Mouse (Mus musculus): ENCODE results near the gene Dcun1d4.

Gene Dcun1d4

GRCm38 (mm10) chr5:73498559-73498958 lies 17.8 kb downstream of the Dcun1d4 start:
- no peak for DNase-seq (ENCODE audit: low spot score)

- no peak for DNase-seq (ENCODE audit: low spot score)
Measured at GRCm38 (mm10) chr5:73500867-73501440, 20.2 kb downstream of the Dcun1d4 start.

GRCm38 (mm10) chr5:73502422-73502821 lies 21.6 kb downstream of the Dcun1d4 start:
- no peak for DNase-seq (ENCODE audit: low spot score)

- DNase-seq (ENCODE audit: low spot score) = no peak
Measured at GRCm38 (mm10) chr5:73503015-73503757, 22.4 kb downstream of the Dcun1d4 start.

GRCm38 (mm10) chr5:73511074-73511473 lies 30.3 kb downstream of the Dcun1d4 start:
- DNase-seq (ENCODE audit: low spot score) = no peak

- DNase-seq (ENCODE audit: low spot score) = no peak
Measured at GRCm38 (mm10) chr5:73512241-73512640, 31.4 kb downstream of the Dcun1d4 start.

- no peak for DNase-seq (ENCODE audit: low spot score)
Measured at GRCm38 (mm10) chr5:73512661-73513060, 31.9 kb downstream of the Dcun1d4 start.

GRCm38 (mm10) chr5:73514202-73514601 lies 33.4 kb downstream of the Dcun1d4 start:
- DNase-seq (ENCODE audit: low spot score) = no peak

GRCm38 (mm10) chr5:73517299-73517698 lies 36.5 kb downstream of the Dcun1d4 start:
- no peak for DNase-seq (ENCODE audit: low spot score)

GRCm38 (mm10) chr5:73518424-73519211 lies 37.8 kb downstream of the Dcun1d4 start:
- no peak for DNase-seq (ENCODE audit: low spot score)

GRCm38 (mm10) chr5:73520787-73521186 lies 40.0 kb downstream of the Dcun1d4 start:
- DNase-seq (ENCODE audit: low spot score) = no peak

GRCm38 (mm10) chr5:73523227-73523626 lies 42.4 kb downstream of the Dcun1d4 start:
- DNase-seq (ENCODE audit: low spot score) = no peak

GRCm38 (mm10) chr5:73524300-73525000 lies 43.6 kb downstream of the Dcun1d4 start:
- no peak for DNase-seq (ENCODE audit: low spot score)

GRCm38 (mm10) chr5:73532222-73532621 lies 51.4 kb downstream of the Dcun1d4 start:
- DNase-seq (ENCODE audit: low spot score) = no peak

GRCm38 (mm10) chr5:73532879-73533278 lies 52.1 kb downstream of the Dcun1d4 start:
- no peak for DNase-seq (ENCODE audit: low spot score)

- no peak for DNase-seq (ENCODE audit: low spot score)
Measured at GRCm38 (mm10) chr5:73537669-73538068, 56.9 kb downstream of the Dcun1d4 start.

GRCm38 (mm10) chr5:73538586-73539298 lies 57.9 kb downstream of the Dcun1d4 start:
- DNase-seq (ENCODE audit: low spot score) = no peak

- peak; percentile 40 for DNase-seq (ENCODE audit: low spot score)
Measured at GRCm38 (mm10) chr5:73539848-73540510, 59.2 kb downstream of the Dcun1d4 start.

GRCm38 (mm10) chr5:73540511-73540871 lies 59.7 kb downstream of the Dcun1d4 start:
- DNase-seq (ENCODE audit: low spot score) = no peak

- no peak for DNase-seq (ENCODE audit: low spot score)
Measured at GRCm38 (mm10) chr5:73544111-73544753, 63.4 kb downstream of the Dcun1d4 start.

- no peak for DNase-seq (ENCODE audit: low spot score)
Measured at GRCm38 (mm10) chr5:73545641-73546040, 64.8 kb downstream of the Dcun1d4 start.
